Mouse (Mus musculus): ENCODE data around the gene Rbpj. TPM values are rescaled to one million over a fixed set of nuclear protein-coding genes. Genes with fewer than 3 reads are reported as not detected.

Gene Rbpj
- polyA plus RNA-seq, 1 experiment = 13.4 TPM

- H3K36me3 ChIP-seq (ENCODE audit: control insufficient read depth, insufficient read depth, low read length) = no peaks in the 10 kb centered on the region
- WGBS = 67% methylated on average over 9 of the region's 9 CpGs
These were observed 31.0 kb downstream of the Rbpj start for GRCm38 (mm10) chr5:53496846-53497549.

GRCm38 (mm10) chr5:53499571-53499970, 33.6 kb downstream of the Rbpj start:
- Histone ChIP-seq H3K27me3 (replicated peaks; ENCODE audit: control insufficient read depth, insufficient read depth, low read length) (no peaks in the 10 kb centered on the region; the same call in 1 of the 2 replicates), H3K4me3 (ENCODE audit: insufficient read depth, low read depth, low read length) (no peak overlapping the region), H3K36me3 (ENCODE audit: control insufficient read depth, insufficient read depth, low read length) (no peaks in the 10 kb centered on the region), H3K27ac (ENCODE audit: insufficient read depth, low read depth, low read length) (no peak overlapping the region), H3K4me1 (ENCODE audit: control insufficient read depth, insufficient read depth, low read length) (no peaks in the 10 kb centered on the region)
- TF ChIP-seq POLR2A (IDR thresholded peaks at IDR 0.05; ENCODE audit: low read depth, low read length) (no peak), CTCF (conservative IDR thresholded peaks at IDR 0.05; ENCODE audit: insufficient read depth, insufficient read length, low read depth, low read length) (no peak)
- DNase-seq = no peak
- WGBS = 72% methylated on average over 3 of the region's 3 CpGs

More at GRCm38 (mm10) chr5:53496846-53497549, 31.0 kb downstream of the Rbpj start:
- Histone ChIP-seq H3K4me3 (ENCODE audit: insufficient read depth, low read depth, low read length) (no peak overlapping the region), H3K27ac (ENCODE audit: insufficient read depth, low read depth, low read length) (no peak overlapping the region), H3K27me3 (replicated peaks; ENCODE audit: control insufficient read depth, insufficient read depth, low read length) (no peaks in the 10 kb centered on the region; the same call in 1 of the 2 replicates), H3K4me1 (ENCODE audit: control insufficient read depth, insufficient read depth, low read length) (no peaks in the 10 kb centered on the region)
- DNase-seq = peak; percentile 67
- TF ChIP-seq POLR2A (IDR thresholded peaks at IDR 0.05; ENCODE audit: low read depth, low read length) (no peak), CTCF (conservative IDR thresholded peaks at IDR 0.05; ENCODE audit: insufficient read depth, insufficient read length, low read depth, low read length) (no peak)

DNA sequence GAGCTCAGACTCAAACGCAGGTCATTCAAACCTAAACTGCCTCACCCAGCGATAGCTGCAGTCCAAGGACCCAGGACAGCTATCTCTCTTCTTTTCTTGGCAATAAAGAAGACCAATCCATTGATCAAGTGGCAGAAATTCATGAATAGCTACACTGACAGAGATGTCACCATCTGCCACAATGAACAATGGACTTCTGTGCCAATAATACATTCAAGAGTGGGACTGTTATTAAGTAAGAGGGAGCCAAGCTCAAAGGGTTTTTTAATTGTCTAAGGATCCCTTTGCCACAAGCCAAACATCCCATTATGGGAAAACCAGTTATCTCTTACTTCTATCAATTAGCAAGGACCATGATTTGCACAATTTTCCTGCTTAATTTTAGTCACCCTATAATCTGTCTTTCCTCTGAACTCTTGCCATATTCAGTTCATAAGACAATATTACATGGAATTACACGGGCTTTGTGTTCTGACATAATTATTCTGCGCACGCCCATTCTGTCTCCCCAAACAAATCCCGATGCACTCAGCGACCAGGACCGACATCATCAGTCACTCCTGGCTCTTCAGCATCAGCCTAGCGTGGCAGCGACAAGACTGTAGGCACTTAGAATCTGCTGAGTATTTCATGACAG, 34.7 kb downstream of the Rbpj start:
- 78% methylated on average over 10 of the region's 10 CpGs for WGBS
- no peak for DNase-seq
- Histone ChIP-seq H3K27ac (ENCODE audit: insufficient read depth, low read depth, low read length) (no peak overlapping the region), H3K36me3 (ENCODE audit: control insufficient read depth, insufficient read depth, low read length) (no peaks in the 10 kb centered on the region), H3K4me3 (ENCODE audit: insufficient read depth, low read depth, low read length) (no peak overlapping the region), H3K27me3 (replicated peaks; ENCODE audit: control insufficient read depth, insufficient read depth, low read length) (no peaks in the 10 kb centered on the region), H3K4me1 (ENCODE audit: control insufficient read depth, insufficient read depth, low read length) (no peaks in the 10 kb centered on the region)
- TF ChIP-seq CTCF (conservative IDR thresholded peaks at IDR 0.05; ENCODE audit: insufficient read depth, insufficient read length, low read depth, low read length) = no peak
- no peak for TF ChIP-seq POLR2A (IDR thresholded peaks at IDR 0.05; ENCODE audit: low read depth, low read length)

DNA sequence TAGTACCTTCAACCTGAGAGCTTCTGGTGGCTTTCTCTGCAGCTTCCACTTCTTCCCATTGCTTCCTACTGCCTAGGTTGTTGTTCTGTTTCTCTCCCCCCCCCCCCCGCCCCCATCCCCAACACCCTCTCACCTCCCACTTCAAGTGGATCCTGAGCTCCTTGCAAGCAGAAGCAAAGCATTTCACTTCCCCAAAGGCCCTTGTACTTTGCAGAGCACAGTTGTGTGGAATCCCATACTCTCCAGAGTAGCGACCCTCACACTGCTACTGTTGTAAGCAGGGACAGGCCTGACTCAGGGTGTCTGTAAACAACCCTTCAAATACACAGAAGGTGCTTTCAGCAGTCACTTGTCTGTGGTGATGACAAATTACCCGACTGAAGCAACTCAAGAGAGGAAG, 37.3 kb downstream of the Rbpj start:
- WGBS = 73% methylated on average over 3 of the region's 3 CpGs
- TF ChIP-seq POLR2A (IDR thresholded peaks at IDR 0.05; ENCODE audit: low read depth, low read length) = no peak
- TF ChIP-seq CTCF (conservative IDR thresholded peaks at IDR 0.05; ENCODE audit: insufficient read depth, insufficient read length, low read depth, low read length) = no peak
- no peaks in the 10 kb centered on the region for H3K4me1 ChIP-seq (ENCODE audit: control insufficient read depth, insufficient read depth, low read length)
- H3K27me3 ChIP-seq (replicated peaks; ENCODE audit: control insufficient read depth, insufficient read depth, low read length) = no peaks in the 10 kb centered on the region
- no peaks in the 10 kb centered on the region for H3K36me3 ChIP-seq (ENCODE audit: control insufficient read depth, insufficient read depth, low read length)
- H3K4me3 ChIP-seq (ENCODE audit: insufficient read depth, low read depth, low read length) = no peak overlapping the region
- DNase-seq = no peak
- H3K27ac ChIP-seq (ENCODE audit: insufficient read depth, low read depth, low read length) = no peak overlapping the region

DNA sequence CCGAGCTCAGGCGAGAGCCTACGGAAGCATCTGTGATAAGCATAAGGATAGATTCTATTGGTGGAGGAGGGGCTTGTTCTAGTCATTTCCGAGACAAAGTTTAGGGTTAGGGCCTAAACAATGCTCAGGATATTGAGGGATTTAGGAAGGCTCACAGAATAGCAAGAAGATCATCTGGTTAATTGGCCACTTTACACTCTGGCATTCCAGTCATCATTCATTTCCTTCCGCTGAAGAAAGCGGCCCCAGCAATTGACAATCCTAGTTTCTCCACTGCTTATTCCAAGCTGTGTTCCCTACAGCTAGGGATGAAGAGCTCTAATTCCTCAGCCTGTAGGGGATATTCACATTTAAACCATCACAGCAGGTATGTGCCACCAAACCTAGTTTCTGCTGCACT, 39.8 kb downstream of the Rbpj start:
- H3K4me3 ChIP-seq (ENCODE audit: insufficient read depth, low read depth, low read length) = no peak overlapping the region
- no peak overlapping the region for H3K27ac ChIP-seq (ENCODE audit: insufficient read depth, low read depth, low read length)
- no peak for TF ChIP-seq CTCF (conservative IDR thresholded peaks at IDR 0.05; ENCODE audit: insufficient read depth, insufficient read length, low read depth, low read length)
- no peak for TF ChIP-seq POLR2A (IDR thresholded peaks at IDR 0.05; ENCODE audit: low read depth, low read length)
- no peaks in the 10 kb centered on the region for H3K4me1 ChIP-seq (ENCODE audit: control insufficient read depth, insufficient read depth, low read length)
- no peaks in the 10 kb centered on the region for H3K27me3 ChIP-seq (replicated peaks; ENCODE audit: control insufficient read depth, insufficient read depth, low read length)
- WGBS = 80% methylated on average over 6 of the region's 6 CpGs
- DNase-seq = no peak
- H3K36me3 ChIP-seq (ENCODE audit: control insufficient read depth, insufficient read depth, low read length) = no peaks in the 10 kb centered on the region

DNA sequence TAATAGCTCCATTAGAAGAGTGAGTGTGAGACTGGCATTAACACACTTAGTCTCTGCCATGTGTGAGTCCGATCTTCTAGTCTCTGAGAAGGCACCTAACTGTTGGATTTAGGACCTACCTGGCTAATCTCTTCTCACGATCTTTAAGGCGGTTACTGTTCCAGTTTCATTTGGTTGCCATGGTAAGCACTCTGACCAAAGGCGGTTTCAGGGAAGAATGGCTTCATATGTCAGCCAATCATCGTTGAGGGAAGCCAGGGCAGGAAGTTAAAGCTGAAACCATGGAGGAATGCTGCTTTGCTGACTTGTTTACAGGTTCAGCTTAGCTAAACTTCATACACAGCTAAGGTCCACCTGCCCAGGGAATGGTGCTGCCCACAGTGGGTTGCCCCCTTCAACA, 41.4 kb downstream of the Rbpj start:
- Histone ChIP-seq H3K27me3 (replicated peaks; ENCODE audit: control insufficient read depth, insufficient read depth, low read length) (no peaks in the 10 kb centered on the region), H3K36me3 (ENCODE audit: control insufficient read depth, insufficient read depth, low read length) (no peaks in the 10 kb centered on the region), H3K4me3 (ENCODE audit: insufficient read depth, low read depth, low read length) (no peak overlapping the region), H3K4me1 (ENCODE audit: control insufficient read depth, insufficient read depth, low read length) (no peaks in the 10 kb centered on the region), H3K27ac (ENCODE audit: insufficient read depth, low read depth, low read length) (no peak overlapping the region)
- WGBS = 76% methylated on average over 5 of the region's 5 CpGs
- no peak for DNase-seq
- TF ChIP-seq CTCF (conservative IDR thresholded peaks at IDR 0.05; ENCODE audit: insufficient read depth, insufficient read length, low read depth, low read length) (no peak), POLR2A (IDR thresholded peaks at IDR 0.05; ENCODE audit: low read depth, low read length) (no peak)

DNA sequence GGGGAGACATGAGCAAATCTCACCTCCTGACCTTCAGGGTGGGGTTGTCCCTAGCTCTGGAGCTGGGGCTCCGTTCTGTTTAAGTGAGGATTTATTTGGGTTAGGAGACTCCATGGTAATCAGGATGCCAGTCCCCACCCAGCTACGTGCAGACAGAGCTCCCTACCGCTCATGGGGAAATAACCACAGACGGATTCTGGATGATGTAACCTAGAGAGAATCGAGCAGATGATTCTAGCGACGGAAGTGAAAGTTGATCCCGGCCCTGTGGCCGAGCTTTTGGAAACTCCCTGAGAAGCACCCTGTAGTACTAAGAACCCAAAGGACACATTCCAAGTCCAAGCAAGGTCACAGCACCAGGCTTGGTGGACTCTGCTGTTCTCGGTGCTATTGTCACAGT, 43.5 kb downstream of the Rbpj start:
- DNase-seq = peak; percentile 30
- 48% methylated on average over 10 of the region's 10 CpGs for WGBS

More for the DNA sequence above, 43.5 kb downstream of the Rbpj start:
- Histone ChIP-seq H3K4me3 (ENCODE audit: insufficient read depth, low read depth, low read length) (no peak overlapping the region), H3K27me3 (replicated peaks; ENCODE audit: control insufficient read depth, insufficient read depth, low read length) (no peaks in the 10 kb centered on the region), H3K4me1 (ENCODE audit: control insufficient read depth, insufficient read depth, low read length) (no peaks in the 10 kb centered on the region), H3K27ac (ENCODE audit: insufficient read depth, low read depth, low read length) (0 out of 2 replicates have a peak overlapping the region, but pooled peaks have one; percentile 3), H3K36me3 (ENCODE audit: control insufficient read depth, insufficient read depth, low read length) (no peaks in the 10 kb centered on the region)
- no peak for TF ChIP-seq CTCF (conservative IDR thresholded peaks at IDR 0.05; ENCODE audit: insufficient read depth, insufficient read length, low read depth, low read length)
- no peak for TF ChIP-seq POLR2A (IDR thresholded peaks at IDR 0.05; ENCODE audit: low read depth, low read length)

Data from kidney, adult 2 months (tissue).